Mouse (Mus musculus) left cerebral cortex, adult 2 months (tissue): Measurements from ENCODE around the gene Pik3r5. TPM values are rescaled to one million over a fixed set of nuclear protein-coding genes. Genes with fewer than 3 reads are reported as not detected.

Experiments
- DNase-seq, 2 experiments: peaks; one replicate each; pipeline ENCODE4 v3.0.0; 2021 to 2022; ENCODE audit warnings: low spot score in 2 of 2, mixed read lengths in 1 of 2; ENCODE audit errors: extremely low spot score in 1 of 2
- H3K27ac ChIP-seq: fragments of 200-600 bp; 2 replicates; pipeline ENCODE4 v1.8.1; 2022
- H3K4me3 ChIP-seq: fragments of 200-600 bp; 2 replicates; pipeline ENCODE4 v1.8.1; 2022
- CTCF ChIP-seq: fragments of 200-600 bp; IDR thresholded peaks from 2 replicates; pipeline ENCODE4 v1.8.1; 2022; ENCODE audit warnings: antibody characterized with exemption, mild to moderate bottlenecking, moderate library complexity
- intact Hi-C: fragments of 180-260 bp; cut with DNase I; formaldehyde crosslinking; loops from one replicate; pipeline ENCODE4 v1.15.1; 2025
- total RNA-seq, 2 experiments: library from RNA; stranded (reverse); gene quantifications; 2 replicates each; pipeline ENCODE4 v1.2.3; 2021

Pik3r5 gene
- total RNA-seq, 2 experiments from 2014 or later = 2.6 to 2.9 TPM

GRCm38 (mm10) chr11:68497081-68497480 lies 65.2 kb downstream of the Pik3r5 start:
- intact Hi-C loops = no loop called here
- no peak for DNase-seq
- no peak overlapping the region for H3K4me3 ChIP-seq
- no peak for TF ChIP-seq CTCF
- no peak overlapping the region for H3K27ac ChIP-seq

- TF ChIP-seq CTCF = no peak
- Histone ChIP-seq H3K4me3 (no peak overlapping the region), H3K27ac (no peak overlapping the region)
- intact Hi-C loops = no loop called here
- no peak for DNase-seq
Observed at GRCm38 (mm10) chr11:68498517-68498916, 66.6 kb downstream of the Pik3r5 start.

- H3K4me3 ChIP-seq = no peak overlapping the region
- DNase-seq = no peak
- TF ChIP-seq CTCF = no peak
- H3K27ac ChIP-seq = no peak overlapping the region
- intact Hi-C loops = no loop called here
Observed at GRCm38 (mm10) chr11:68498999-68499699, 67.2 kb downstream of the Pik3r5 start.

GRCm38 (mm10) chr11:68500949-68501350 lies 69.0 kb downstream of the Pik3r5 start:
- Histone ChIP-seq H3K27ac (no peak overlapping the region), H3K4me3 (no peak overlapping the region)
- intact Hi-C loops = no loop called here
- TF ChIP-seq CTCF = no peak
- no peak for DNase-seq

- Histone ChIP-seq H3K4me3 (no peak overlapping the region), H3K27ac (no peak overlapping the region)
- no peak for DNase-seq
- intact Hi-C loops = no loop called here
- TF ChIP-seq CTCF = no peak
Observed at GRCm38 (mm10) chr11:68502408-68502807, 70.5 kb downstream of the Pik3r5 start.

GRCm38 (mm10) chr11:68502902-68503629 lies 71.1 kb downstream of the Pik3r5 start, which contains the start of gene Pik3r6:
Gene Pik3r6 (plus strand): TSS chr11:68503019.
- no peak within 1 kb of the TSS for H3K27ac ChIP-seq
- intact Hi-C loops = no loop called here
- TF ChIP-seq CTCF = no peak

GRCm38 (mm10) chr11:68504913-68505312 lies 73.0 kb downstream of the Pik3r5 start:
- H3K27ac ChIP-seq = no peak overlapping the region
- TF ChIP-seq CTCF = no peak
- H3K4me3 ChIP-seq = no peak overlapping the region
- no peak for DNase-seq
- intact Hi-C loops = no loop called here

More at GRCm38 (mm10) chr11:68502902-68503629, 71.1 kb downstream of the Pik3r5 start, which contains the start of gene Pik3r6:
- DNase-seq = no peak
- peak within 1 kb of the TSS; percentile 24 for H3K4me3 ChIP-seq

GRCm38 (mm10) chr11:68507246-68507645 lies 75.3 kb downstream of the Pik3r5 start:
- Histone ChIP-seq H3K4me3 (no peak overlapping the region), H3K27ac (no peak overlapping the region)
- no peak for DNase-seq
- intact Hi-C loops = no loop called here
- no peak for TF ChIP-seq CTCF

GRCm38 (mm10) chr11:68508619-68509018 lies 76.7 kb downstream of the Pik3r5 start:
- no peak for TF ChIP-seq CTCF
- no peak for DNase-seq
- H3K4me3 ChIP-seq = no peak overlapping the region
- intact Hi-C loops = no loop called here
- no peak overlapping the region for H3K27ac ChIP-seq

- TF ChIP-seq CTCF = no peak
- intact Hi-C loops = no loop called here
- no peak overlapping the region for H3K4me3 ChIP-seq
- no peak overlapping the region for H3K27ac ChIP-seq
- no peak for DNase-seq
Observed at GRCm38 (mm10) chr11:68509194-68509593, 77.3 kb downstream of the Pik3r5 start.

GRCm38 (mm10) chr11:68513969-68514368 lies 82.0 kb downstream of the Pik3r5 start:
- intact Hi-C loops = no loop called here
- Histone ChIP-seq H3K27ac (no peak overlapping the region), H3K4me3 (no peak overlapping the region)
- DNase-seq = no peak
- TF ChIP-seq CTCF = no peak

GRCm38 (mm10) chr11:68519362-68519761 lies 87.4 kb downstream of the Pik3r5 start:
- intact Hi-C loops = no loop called here
- H3K27ac ChIP-seq = no peak overlapping the region
- no peak for TF ChIP-seq CTCF
- H3K4me3 ChIP-seq = no peak overlapping the region
- no peak for DNase-seq
